Mouse (Mus musculus): ENCODE results near the gene Mtf2. TPM values are rescaled to one million over a fixed set of nuclear protein-coding genes. Genes with fewer than 3 reads are reported as not detected.
"Not testable (repeated sequence)": the region's sequence is repeated elsewhere in the genome, so short reads cannot be mapped to it uniquely, and the experiment has no call there.

Mtf2 gene
- polyA plus RNA-seq, 1 experiment from 2014 or later, result 83.8 TPM

DNA sequence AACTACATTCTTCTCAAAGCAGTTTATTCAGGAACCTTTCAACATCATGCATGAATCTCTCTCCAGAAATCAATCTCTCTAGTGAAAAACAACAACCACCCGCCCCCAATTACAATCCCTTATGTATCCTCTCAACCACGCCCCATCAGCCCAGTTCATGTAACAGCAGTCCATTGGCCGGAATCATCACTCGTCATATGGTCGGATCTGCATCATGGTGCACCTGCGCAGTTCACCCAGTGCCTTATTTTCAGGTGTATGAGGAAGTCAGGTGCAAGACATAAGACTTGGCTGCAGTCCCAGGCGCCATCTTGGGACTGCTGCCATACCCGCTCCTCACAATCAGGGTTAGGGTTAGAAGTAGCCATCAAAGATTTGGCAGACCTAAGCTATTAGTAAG lies 27.3 kb downstream of the Mtf2 start:
- peaks cover 57% of the 10 kb centered on the region for H3K36me3 ChIP-seq
- H3K4me1 ChIP-seq; H3K27me3 ChIP-seq (replicated peaks); H3K9me3 ChIP-seq (replicated peaks); ATAC-seq (ENCODE audit: low FRiP score); H3K4me2 ChIP-seq; H3K4me3 ChIP-seq (replicated peaks); H3K9ac ChIP-seq (replicated peaks); H3K27ac ChIP-seq (replicated peaks): not testable (repeated sequence)
- 98% methylated on average over 8 of the region's 8 CpGs for WGBS

DNA sequence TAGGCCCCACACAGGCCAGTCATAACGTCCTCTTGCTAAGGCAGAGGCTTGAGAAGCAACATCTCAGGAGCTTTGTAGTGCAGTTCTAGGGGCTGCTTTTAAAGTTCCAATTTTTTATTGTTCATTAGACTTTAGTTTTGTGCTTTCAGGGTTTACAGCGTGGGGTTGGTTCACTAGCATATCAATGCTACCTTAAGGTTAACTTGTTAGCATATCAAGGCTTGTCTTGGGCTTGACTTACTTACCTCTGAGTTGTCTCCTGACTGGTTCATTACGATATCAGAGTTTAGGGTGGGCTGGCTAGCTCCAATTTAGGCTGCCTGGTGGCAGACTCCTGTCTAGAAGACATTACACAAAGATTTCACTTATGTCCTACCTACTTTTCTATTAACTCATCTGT lies 32.2 kb downstream of the Mtf2 start:
- H3K27me3 ChIP-seq (replicated peaks), result no peaks in the 10 kb centered on the region
- no peak overlapping the region for H3K27ac ChIP-seq (replicated peaks)
- WGBS, result 84% methylated on average over 3 of the region's 3 CpGs
- H3K9ac ChIP-seq (replicated peaks), result no peak overlapping the region
- peaks cover 43% of the 10 kb centered on the region for H3K36me3 ChIP-seq
- H3K4me3 ChIP-seq (replicated peaks), result no peak overlapping the region
- ATAC-seq (ENCODE audit: low FRiP score), result no peak
- no peaks in the 10 kb centered on the region for H3K4me1 ChIP-seq
- H3K4me2 ChIP-seq, result no peak overlapping the region
- H3K9me3 ChIP-seq (replicated peaks), result no peaks in the 10 kb centered on the region

DNA sequence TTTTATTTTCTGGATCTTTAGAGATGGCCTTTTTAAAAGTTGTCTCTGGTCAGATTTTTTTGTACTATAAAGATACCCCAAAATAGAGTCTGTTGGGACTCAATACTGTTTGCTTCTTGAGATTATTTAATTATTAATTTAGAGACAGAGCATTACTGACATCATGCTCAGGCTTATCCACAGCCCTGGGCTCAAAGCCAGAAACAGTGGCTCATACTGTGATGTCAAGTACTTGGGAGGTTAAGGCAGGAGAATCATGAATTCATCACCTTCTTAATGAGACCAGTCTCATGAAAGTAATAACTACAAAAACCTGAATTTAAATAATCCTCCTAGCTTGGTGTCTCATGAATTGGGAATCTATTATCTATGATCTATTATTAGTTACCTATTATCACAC lies 34.7 kb downstream of the Mtf2 start:
- no peak overlapping the region for H3K4me2 ChIP-seq
- no peak overlapping the region for H3K4me3 ChIP-seq (replicated peaks)
- H3K9ac ChIP-seq (replicated peaks), result no peak overlapping the region
- ATAC-seq (ENCODE audit: low FRiP score), result no peak
- no peak overlapping the region for H3K27ac ChIP-seq (replicated peaks)
- no peaks in the 10 kb centered on the region for H3K9me3 ChIP-seq (replicated peaks)
- peaks cover 48% of the 10 kb centered on the region for H3K36me3 ChIP-seq
- no peaks in the 10 kb centered on the region for H3K27me3 ChIP-seq (replicated peaks)
- H3K4me1 ChIP-seq, result no peaks in the 10 kb centered on the region

DNA sequence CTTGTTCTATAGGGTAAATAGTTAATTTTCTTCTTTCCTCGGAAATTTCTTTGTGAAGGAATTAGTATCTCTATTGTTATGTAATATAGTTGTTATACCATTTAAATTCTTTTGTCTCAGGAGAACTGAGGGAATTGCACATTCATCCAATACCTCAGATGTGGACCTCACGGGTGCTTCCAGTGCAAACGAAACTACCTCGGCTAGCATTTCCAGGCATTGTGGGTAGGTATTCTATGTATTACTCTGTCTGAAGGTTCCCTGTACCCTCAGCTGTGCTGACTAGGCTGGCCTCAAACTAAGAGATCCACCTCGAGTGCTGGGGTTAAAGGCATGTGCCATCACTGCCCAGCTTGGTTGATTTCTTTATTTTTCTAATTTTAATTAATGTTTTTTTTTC lies 38.8 kb downstream of the Mtf2 start:
- no peak for ATAC-seq (ENCODE audit: low FRiP score)
- H3K4me1 ChIP-seq, result no peaks in the 10 kb centered on the region
- H3K4me2 ChIP-seq, result no peak overlapping the region
- 82% methylated on average over 5 of the region's 5 CpGs for WGBS
- H3K9ac ChIP-seq (replicated peaks), result no peak overlapping the region
- no peak overlapping the region for H3K4me3 ChIP-seq (replicated peaks)
- no peaks in the 10 kb centered on the region for H3K9me3 ChIP-seq (replicated peaks)
- H3K27me3 ChIP-seq (replicated peaks), result no peaks in the 10 kb centered on the region
- peaks cover 42% of the 10 kb centered on the region for H3K36me3 ChIP-seq
- H3K27ac ChIP-seq (replicated peaks), result no peak overlapping the region

DNA sequence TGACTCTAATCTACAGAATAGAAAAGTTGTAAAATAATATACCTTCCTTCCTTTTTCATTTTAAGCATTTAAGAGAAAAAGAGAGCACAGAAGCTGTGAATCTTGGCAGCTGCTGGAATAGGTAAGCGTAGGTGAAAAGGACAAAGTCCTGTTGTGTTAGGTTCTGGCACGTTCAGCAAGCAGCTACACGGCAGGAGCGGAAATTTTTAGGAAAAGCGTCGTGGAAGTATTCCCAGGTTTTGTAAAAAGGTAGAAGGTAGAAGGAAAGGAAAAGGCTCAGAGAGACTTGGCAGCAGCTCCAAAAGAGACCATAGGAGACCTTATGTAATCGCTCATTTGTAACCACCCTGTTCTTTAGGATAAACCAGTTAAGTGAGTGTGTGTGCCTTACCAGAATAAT lies 43.9 kb downstream of the Mtf2 start:
- Histone ChIP-seq H3K27ac (replicated peaks) (no peak overlapping the region), H3K4me3 (replicated peaks) (no peak overlapping the region), H3K36me3 (peaks cover 28% of the 10 kb centered on the region), H3K9me3 (replicated peaks) (no peaks in the 10 kb centered on the region), H3K4me2 (no peak overlapping the region), H3K9ac (replicated peaks) (no peak overlapping the region), H3K27me3 (replicated peaks) (no peaks in the 10 kb centered on the region), H3K4me1 (no peaks in the 10 kb centered on the region)
- ATAC-seq (ENCODE audit: low FRiP score), result no peak
- 95% methylated on average over 7 of the region's 7 CpGs for WGBS

DNA sequence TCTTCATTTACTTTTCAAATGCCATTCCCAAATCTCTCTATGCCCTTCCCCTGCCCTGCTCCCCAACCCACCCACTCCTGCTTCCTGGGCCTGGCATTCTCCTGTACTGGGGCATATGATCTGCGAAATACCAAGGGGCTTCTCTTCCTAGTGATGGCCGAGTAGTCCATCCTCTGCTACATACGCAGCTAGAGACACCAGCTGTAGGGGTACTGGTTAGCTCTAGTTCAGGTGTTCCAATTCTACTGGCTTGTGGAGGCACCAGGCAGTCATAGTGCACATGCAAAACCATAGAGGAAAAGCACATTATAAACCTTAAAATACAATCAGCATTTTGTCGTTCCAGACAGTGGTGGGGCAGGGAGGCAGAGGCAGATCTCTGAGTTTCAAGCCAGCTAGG lies 52.2 kb downstream of the Mtf2 start:
- WGBS, result 93% methylated on average over 4 of the region's 4 CpGs
- ATAC-seq (ENCODE audit: low FRiP score), result no peak
- no peak overlapping the region for H3K4me2 ChIP-seq

DNA sequence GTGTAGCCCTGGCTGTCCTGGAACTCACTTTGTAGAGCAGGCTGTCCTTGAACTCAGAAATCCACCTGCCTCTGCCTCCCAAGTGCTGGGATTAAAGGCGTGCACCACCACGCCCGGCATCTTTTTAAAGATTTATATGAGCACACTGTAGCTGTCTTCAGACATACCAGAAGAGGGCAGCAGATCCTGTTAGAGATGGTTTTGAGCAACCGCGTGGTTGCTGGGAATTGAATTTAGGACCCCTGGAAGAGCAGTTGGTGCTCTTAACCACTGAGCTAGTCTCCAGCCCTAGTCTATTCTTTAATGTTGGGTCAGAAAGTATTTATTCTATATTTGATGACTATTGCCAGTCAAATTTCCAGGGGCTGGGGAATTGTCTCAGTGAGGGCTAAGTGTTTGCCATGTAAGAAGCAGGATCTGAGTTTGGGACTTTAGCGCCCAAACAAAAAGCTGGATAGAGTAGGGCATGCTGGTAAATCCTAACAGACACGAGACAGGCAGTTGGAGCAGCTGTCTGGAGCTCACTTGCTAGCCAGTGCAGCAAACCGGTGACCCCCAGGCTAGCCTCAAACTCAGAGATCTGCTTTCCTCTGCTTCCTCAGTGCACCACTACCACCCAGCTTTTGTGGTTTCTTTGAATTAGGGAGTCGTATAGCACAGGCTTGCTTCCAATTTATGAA lies 54.9 kb downstream of the Mtf2 start:
- Histone ChIP-seq H3K27ac (replicated peaks) (no peak overlapping the region), H3K4me1 (no peaks in the 10 kb centered on the region), H3K36me3 (0 out of 2 replicates have a peak, but pooled peaks cover 6% of the 10 kb centered on the region), H3K9ac (replicated peaks) (no peak overlapping the region), H3K4me3 (replicated peaks) (no peak overlapping the region), H3K27me3 (replicated peaks) (no peaks in the 10 kb centered on the region), H3K4me2 (no peak overlapping the region), H3K9me3 (replicated peaks) (no peaks in the 10 kb centered on the region)
- ATAC-seq (ENCODE audit: low FRiP score), result no peak
- 89% methylated on average over 9 of the region's 9 CpGs for WGBS

More for the DNA sequence above, 52.2 kb downstream of the Mtf2 start:
- Histone ChIP-seq H3K36me3 (0 out of 2 replicates have a peak, but pooled peaks cover 6% of the 10 kb centered on the region), H3K27me3 (replicated peaks) (no peaks in the 10 kb centered on the region), H3K27ac (replicated peaks) (no peak overlapping the region), H3K4me1 (no peaks in the 10 kb centered on the region), H3K4me3 (replicated peaks) (no peak overlapping the region), H3K9me3 (replicated peaks) (no peaks in the 10 kb centered on the region), H3K9ac (replicated peaks) (no peak overlapping the region)

DNA sequence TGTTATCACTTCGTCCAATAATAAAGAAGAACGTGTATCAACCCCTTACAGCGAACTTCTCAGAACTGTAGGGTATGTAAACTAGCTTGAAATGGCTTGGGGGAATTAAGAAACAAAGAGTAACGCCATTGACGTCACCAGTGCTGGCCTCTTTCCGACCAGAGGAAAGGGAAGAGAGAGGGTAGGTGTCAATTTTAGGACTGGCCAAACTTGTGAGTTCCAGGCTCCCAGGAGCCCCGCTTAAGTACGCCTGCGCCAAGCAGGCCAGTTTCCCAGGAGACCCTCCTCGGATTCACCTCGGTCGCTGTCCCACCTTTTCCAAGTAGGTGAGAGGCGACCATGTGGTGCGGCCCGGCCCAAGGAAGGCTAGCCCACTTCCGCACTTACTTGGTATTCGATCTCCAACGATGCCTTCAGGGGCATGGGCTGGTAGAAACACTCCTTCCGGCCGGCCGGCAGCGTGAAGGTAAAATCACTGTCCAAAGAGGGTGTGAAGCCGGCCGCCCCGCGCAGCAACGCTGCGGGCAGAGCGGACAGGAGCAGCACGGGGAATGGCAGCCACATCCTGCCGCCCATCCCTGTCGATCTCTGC lies 66.5 kb downstream of the Mtf2 start:
- ATAC-seq (ENCODE audit: low FRiP score), result peak; percentile 48
- Histone ChIP-seq H3K36me3 (no peaks in the 10 kb centered on the region; the same call in 1 of the 2 replicates), H3K4me2 (peak overlapping the region; percentile 74), H3K4me3 (replicated peaks) (peak overlapping the region; percentile 69), H3K9ac (replicated peaks) (peak overlapping the region; percentile 66), H3K9me3 (replicated peaks) (no peaks in the 10 kb centered on the region), H3K27ac (replicated peaks) (peak overlapping the region; percentile 84), H3K27me3 (replicated peaks) (no peaks in the 10 kb centered on the region), H3K4me1 (peaks cover 20% of the 10 kb centered on the region)
- WGBS, result under 1% methylated on average over 32 of the region's 32 CpGs

DNA sequence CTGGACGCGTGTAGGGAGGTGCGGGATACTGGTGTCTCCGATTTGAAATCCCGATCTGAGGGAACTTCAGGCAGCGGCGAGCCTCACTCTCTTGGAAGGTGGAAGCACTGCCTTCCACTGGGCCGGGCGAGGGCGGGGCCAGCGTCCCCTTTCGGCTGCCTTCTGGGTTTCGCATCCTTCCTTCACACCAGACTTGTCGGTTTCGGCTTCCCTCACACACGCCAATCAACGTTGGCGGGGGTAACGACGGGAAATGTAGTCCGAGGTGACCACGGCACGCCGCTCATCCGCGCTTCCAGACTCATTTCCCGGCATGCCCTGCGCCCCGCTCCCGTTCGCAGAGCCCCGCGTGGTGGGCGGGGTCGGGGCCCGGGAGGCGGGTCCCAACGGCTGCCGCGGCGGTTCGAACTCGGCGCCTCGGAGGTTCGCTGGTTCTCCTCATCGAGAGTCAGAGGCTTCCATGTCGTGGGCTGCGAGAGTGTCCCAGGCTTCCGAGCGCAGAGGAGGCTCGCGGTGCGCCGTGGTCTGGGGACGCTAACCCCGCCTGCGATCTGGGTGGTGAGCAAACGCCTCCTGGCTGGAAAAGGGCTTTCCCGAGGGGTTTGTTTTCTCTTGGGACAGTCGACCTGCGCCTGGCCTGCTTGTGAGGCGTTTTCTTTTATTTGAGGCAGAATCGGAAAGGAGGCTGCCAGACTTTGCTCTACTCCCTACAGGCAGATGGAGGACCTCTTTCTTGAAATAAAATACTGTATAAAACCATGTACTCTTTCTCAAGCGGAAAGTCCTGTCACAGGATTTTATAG lies 67.2 kb downstream of the Mtf2 start, which contains the start of the genes Tmed5 and Ccdc18:
TSS of gene Tmed5 (minus strand) at position 180 of the 803 bp plus-strand sequence.
TSS of gene Ccdc18 (plus strand) at position 435 of the 803 bp plus-strand sequence.
- under 1% methylated on average over 65 of the region's 65 CpGs for WGBS
- H3K27ac ChIP-seq (replicated peaks), result peak within 1 kb of the TSS; percentile 84

DNA sequence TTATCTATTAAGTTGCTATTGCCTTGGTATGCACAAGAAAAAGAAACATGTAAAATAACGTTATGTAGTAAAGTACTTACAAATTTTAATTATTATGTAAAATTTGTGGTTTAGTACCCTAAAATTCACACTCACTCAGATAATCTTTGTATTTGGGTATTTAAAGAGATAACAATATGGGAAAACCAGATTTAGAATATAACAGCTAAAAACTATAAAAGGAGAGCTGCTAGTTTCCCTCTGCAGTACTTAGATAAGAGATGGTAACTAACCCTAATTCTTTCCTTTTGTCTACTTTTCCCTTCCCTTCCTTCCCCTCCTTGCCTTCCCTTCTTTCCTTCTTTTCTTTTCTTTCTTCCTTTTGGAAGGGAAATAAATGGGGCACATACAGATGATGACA lies 87.1 kb downstream of the Mtf2 start:
- Histone ChIP-seq H3K9ac (replicated peaks) (no peak overlapping the region), H3K27me3 (replicated peaks) (no peaks in the 10 kb centered on the region), H3K9me3 (replicated peaks) (no peaks in the 10 kb centered on the region), H3K4me2 (no peak overlapping the region), H3K36me3 (no peaks in the 10 kb centered on the region), H3K27ac (replicated peaks) (no peak overlapping the region), H3K4me1 (no peaks in the 10 kb centered on the region), H3K4me3 (replicated peaks) (no peak overlapping the region)
- ATAC-seq (ENCODE audit: low FRiP score), result no peak
- WGBS, result 94% methylated on average over 1 of the region's 1 CpGs

More for the DNA sequence above, 67.2 kb downstream of the Mtf2 start, which contains the start of the genes Tmed5 and Ccdc18:
- peaks cover 20% of the 10 kb centered on the region for H3K4me1 ChIP-seq
- peak within 1 kb of the TSS; percentile 69 for H3K4me3 ChIP-seq (replicated peaks)
- no peaks in the 10 kb centered on the region for H3K27me3 ChIP-seq (replicated peaks)
- H3K9ac ChIP-seq (replicated peaks), result peak within 1 kb of the TSS; percentile 73
- no peaks in the 10 kb centered on the region for H3K9me3 ChIP-seq (replicated peaks)
- peak; percentile 98 for ATAC-seq (ENCODE audit: low FRiP score)
- H3K4me2 ChIP-seq, result peak within 1 kb of the TSS; percentile 86
- no peaks in the 10 kb centered on the region; the same call in 1 of the 2 replicates for H3K36me3 ChIP-seq

All from neural tube, embryonic 15.5 days (tissue).